Mouse (Mus musculus) granulocyte monocyte progenitor cell, adult 5-6 weeks (primary cell): Measurements from ENCODE around the gene Pipox. TPM values are rescaled to one million over a fixed set of nuclear protein-coding genes. Genes with fewer than 3 reads are reported as not detected.

ENCODE experiments used
- ATAC-seq: replicated peaks from 2 replicates; pipeline ENCODE4 v1.8.0; 2016; ENCODE audit warnings: mild to moderate bottlenecking, moderate TSS enrichment, inconsistent platforms; ENCODE audit not compliant: poor library complexity, severe bottlenecking
- total RNA-seq, 2 experiments: library from RNA; stranded (forward) in 1 of 2; stranded (reverse) in 1 of 2; fragments of 200-712, 200-1000 nt in 1 of 2; fragments of >200 nt in 1 of 2; fragmentation: Nextera tagmentation in 1 of 2; gene quantifications; 2 replicates each; pipeline ENCODE4 v1.2.3; 2014 to 2017

Pipox gene
- total RNA-seq (2014; fragmentation: Nextera tagmentation): not detected in 2 replicates
- total RNA-seq (2017): 0.39 and 0.77 TPM in 2 replicates

GRCm38 (mm10) chr11:77893787-77894718 lies at the start of gene Pipox:
Gene Pipox (minus strand): TSS chr11:77894096.
- peak; percentile 81 for ATAC-seq

DNA sequence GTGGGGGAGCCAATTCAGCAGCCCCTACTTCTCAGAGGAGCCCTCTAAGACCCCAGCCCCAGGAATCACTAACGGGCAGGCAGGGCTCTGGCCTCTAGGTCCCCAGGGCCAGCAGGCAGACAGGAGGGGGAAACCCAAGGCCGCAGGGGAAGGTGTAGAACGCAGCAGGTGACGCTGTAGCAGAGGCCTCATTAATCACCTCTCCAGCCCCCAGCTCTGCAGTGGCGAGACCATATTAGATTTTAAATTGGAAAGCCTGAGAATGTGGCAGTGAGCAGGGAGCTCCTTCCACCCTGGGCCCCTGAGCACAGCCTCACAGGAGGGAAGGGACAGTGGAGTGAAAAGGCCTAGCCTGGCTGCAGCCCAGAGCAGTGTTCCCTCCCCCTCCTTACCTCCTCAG lies 48.3 kb upstream of the Pipox start:
- no peak for ATAC-seq

- ATAC-seq: no peak
Measured at GRCm38 (mm10) chr11:77937649-77938410, 43.9 kb upstream of the Pipox start.

DNA sequence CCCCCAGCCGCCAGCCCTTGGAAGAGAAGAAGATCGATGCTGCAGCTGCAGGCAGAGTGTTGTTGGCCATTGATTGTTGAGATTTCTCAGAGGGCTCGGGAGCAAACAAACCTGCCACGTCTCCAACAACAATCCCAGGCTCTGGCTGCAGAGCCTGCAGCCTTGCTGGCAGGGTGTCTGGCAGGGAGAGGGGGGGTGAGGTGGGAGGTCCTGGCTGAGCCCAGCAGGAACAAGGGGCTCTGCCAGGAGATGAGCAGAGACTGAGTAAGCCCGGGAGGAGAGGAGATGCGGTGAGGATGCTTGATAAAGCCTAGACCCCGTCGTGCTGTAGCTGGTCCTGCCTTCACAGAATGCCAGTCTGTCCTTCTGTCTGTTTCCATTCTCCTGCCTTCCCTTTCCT lies 43.0 kb upstream of the Pipox start:
- ATAC-seq: no peak

DNA sequence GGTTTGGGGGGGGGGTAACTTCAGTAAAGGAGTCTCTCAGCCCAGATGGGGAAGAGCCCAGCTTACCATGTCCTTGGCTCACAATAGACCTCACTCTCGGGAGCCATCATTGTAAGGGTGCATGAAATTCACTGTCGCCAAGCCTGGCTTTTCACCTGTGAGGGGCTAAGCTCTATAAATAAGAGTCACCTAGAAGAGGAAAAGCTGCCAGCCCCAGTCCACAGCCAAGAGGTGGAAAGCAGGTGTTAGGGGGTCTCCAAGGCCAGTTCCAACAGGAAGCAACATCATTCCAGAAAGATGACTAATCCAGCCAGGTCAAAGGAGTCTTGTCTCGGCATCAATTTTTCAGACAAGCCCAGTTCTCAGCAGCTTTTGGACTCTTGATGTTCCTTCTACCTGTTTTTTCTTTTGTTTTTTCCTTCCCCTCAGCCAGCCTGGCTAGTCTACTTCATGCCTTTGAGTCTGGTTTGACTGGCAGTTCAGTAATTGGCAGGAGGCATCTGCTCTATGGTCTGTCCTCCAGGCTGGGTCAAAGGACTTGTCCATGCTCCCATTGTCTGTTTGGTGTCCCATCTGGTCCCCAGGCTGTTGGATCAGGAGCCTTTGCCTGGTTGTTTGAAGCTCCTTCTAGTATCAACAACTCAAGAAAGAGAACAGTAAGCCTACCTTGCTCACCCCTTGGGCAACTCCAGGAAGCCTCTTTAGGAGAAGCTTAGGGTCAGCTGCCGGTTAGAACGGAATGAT lies 40.8 kb upstream of the Pipox start:
- no peak for ATAC-seq

DNA sequence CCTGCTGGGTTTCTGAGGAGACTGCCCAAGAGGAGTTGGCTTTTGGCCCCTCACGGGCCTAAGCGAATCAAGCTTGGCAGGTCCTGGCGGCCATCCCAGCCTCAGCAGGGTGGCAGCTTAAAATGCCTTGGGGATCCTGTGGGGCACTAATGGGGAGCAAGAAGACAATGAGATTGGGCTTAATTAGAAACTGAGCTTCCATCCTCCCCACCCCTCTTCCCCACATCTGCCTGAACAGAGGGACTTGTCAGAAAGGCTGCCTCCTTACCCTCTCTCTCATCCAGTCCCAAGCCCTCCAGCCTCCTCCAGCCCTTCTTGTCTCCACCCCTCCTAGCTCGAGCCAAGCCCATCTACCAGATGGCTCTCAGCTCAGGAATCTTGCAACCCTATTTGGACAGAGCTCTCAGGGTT lies 40.2 kb upstream of the Pipox start:
- no peak for ATAC-seq

DNA sequence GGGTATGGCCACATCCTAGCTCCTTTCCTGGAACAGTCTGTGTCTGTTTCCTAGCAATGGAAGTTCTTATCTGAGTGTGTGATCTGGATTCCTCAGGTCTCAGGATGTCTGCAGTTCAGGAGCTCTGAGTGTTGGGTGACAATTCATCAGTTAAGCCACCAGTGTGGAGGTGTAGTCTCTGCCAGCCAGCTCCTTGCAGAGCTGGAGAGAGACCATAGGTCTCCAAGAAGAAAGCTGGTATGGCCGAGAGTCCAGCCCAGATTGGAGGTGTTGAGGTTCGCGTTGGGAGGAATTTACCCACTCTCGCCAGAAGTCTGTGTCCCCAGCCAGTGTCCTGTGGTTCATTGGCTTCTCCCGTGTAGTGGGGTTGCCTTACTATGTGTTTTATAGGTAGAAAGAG lies 38.7 kb upstream of the Pipox start:
- ATAC-seq: no peak

- ATAC-seq: no peak
Measured at GRCm38 (mm10) chr11:77931541-77932433, 37.9 kb upstream of the Pipox start.

GRCm38 (mm10) chr11:77930751-77931540 lies 37.0 kb upstream of the Pipox start, which contains the start of gene Sez6:
Gene Sez6 (plus strand): TSS chr11:77930800.
- peak; percentile 88 for ATAC-seq

DNA sequence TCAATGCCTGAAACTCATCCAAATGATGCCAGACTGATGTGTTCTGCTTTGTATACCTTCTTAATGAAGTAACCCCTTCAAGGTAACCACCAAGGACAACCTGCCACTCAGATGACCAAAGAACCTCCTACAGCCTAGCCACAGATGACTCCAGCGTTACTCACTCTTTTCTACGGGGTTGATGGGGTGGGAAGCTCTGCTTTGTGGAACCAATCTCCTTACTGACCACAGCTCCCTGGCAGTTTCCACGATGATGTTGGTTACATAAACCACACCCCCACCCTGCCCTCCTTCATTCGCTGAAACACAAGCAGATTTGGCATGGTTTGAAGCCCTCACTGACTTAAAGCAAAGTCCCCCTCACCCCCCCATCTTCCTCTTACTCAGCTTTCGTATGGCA lies 33.9 kb upstream of the Pipox start:
- ATAC-seq: no peak

DNA sequence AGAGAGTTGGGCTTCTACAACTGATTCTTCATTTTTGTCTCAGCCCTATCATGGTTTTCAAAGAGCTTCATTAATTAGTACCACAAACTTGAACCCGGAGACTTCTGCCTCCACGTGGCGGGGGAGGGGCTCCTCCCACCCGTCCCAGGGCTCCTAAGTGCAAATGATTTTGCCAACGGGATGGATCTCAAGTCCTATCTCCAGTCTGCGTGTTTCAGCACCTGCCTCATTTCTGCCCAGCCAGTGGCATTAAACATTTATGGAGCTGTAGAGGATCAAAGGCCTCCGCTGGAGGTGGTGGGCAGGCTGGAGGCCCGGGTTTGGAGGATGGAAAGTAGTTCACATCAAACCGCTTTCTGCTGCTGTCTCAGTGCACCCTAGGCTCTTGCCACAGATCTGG lies 32.8 kb upstream of the Pipox start:
- ATAC-seq: no peak

DNA sequence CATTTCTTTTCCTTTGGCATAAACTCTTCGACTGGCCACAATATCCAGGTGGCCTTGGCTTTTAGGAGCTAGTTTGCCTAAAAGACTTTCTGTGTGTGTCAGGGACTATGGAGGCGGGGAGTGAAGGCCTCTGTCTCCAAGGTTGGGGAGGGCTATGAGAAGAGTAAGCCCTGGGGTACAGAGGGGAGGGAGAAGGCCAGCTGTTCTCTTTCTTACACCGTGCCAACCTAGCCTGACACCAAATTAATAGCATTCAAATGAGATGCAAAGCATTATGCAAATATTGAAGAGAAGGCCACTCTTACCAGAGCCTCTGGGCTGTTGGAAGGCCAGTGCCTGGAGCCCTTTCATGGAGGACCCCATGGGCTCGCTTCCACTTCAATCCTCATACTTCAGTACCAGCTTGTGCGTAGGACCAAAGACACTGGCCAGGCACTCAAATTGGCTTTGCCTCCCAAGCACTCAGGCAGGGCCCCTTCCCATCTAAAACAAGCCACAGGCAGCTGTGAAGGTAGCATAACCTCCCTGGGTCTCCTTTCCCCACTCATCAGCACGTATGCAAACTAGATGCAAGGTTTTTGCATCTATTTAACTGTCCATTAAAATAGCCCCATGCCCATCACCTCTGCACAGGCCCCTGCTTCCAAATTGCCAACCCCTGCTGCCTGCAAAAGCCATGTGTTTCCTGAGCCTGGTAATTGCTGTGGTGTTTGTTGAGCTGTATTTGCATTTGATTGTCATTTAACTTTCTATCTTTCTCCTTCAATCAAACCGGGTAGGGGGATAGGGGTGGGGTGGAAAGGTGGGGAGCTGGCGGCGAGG lies 32.2 kb upstream of the Pipox start:
- no peak for ATAC-seq

DNA sequence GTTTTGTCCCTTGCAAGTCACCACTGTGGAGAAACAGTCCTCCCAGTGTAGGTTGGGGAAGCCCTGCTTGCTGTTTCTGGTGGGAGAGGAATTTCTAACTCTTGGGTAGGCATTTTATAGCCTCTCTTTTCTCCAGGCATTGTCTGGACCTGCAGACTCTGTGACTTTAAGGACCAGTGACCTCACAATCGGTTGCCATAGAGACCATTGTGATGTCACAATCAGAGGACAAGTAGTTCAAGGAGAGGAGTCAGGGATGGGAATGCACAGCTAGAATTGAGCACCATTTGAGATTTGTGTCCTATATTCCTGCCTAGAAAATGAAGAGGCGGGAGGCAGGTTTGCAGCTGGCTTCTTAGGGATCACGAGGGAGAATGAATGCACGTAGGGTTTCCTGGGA lies 29.4 kb upstream of the Pipox start:
- no peak for ATAC-seq

DNA sequence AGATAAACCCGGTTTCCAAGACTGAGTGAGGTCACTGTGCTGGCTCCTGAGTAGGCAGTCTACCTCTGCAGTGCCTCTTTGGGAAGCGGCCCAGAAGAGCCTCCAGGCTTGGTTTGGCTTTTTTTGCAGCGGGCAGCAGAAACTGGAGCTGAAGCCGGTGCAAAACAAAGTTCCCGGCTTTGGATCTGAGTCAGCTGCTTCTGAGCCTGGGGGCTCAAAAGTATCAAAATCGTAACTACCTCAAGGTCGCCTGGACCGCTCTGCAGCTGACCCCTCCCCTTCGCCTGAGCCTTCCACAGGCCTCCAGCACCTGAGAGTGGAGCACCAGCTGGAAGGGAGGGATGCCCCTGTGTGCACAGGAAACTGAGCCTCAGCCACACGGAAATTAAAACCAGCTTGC lies 23.3 kb upstream of the Pipox start:
- ATAC-seq: no peak

- no peak for ATAC-seq
Measured at GRCm38 (mm10) chr11:77916741-77917140, 22.8 kb upstream of the Pipox start.

DNA sequence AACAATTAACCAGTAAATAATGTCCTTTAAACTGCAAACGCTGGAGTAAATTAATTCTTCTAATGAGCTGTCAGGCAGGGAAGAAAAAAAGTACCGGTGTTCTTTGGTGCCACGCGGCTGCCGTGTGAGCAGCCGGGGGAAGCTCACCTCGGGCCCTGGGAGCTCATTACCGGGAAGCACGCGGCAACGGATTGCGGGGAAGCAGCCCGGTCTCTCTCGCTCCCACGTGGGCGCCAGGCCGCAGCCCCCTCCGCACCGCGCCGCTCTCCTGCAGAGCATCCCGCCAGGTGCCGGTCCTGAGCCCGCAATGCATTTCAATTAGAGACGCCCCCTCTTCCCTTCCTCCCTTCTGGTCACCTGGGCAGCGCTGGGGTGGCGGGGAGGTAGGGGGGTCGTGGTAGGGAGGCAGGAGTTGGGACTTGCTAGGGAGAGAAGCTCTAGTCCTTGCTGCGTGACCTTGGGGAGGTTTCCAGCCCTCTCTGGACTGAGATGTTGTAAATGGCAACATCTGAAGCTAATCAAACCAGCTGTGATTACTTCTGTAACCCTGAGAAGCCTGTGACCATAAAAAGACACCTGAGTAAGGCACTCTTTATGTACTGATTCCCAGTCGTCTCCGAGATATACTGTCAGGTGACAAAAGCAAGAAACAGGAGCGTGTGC lies 20.8 kb upstream of the Pipox start:
- no peak for ATAC-seq

GRCm38 (mm10) chr11:77913505-77913904 lies 19.6 kb upstream of the Pipox start:
- ATAC-seq: no peak
